Mouse (Mus musculus): ENCODE measurements at regions not wholly inside any gene's neighbourhood (a gene's known extent, or its start where the extent isn't known, plus 50 kb on each side); places are given as distances from the start of the nearest gene placed in this dataset.

DNA sequence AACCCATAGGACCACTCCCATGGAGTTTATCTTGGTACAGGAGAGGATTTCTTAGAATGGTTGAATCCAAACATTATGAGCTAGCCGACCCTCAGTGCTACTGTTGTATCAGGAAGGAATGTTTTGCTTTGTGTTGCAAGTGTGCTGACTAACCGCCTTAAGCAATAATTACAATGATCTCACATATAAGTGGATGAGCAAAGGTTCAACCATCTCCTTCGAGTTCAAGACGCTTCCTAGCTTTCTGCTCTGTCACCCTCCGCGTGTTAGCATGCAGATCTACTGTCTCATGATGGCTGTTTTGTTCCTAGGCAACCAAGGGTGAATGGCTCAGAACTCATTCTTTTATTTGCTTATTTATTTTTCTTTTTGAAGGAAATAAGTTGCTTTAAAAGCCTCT, 84.7 kb downstream of the Klf5 start:
- Histone ChIP-seq H3K9me3 (ENCODE audit: control insufficient read depth, low read length) (no peaks in the 10 kb centered on the region), H3K4me1 (ENCODE audit: control insufficient read depth, insufficient read depth, low read length) (no peaks in the 10 kb centered on the region), H3K27ac (ENCODE audit: low read depth, low read length) (no peak overlapping the region), H3K4me3 (ENCODE audit: low read depth, low read length) (no peak overlapping the region), H3K4me2 (ENCODE audit: low read depth) (no peak overlapping the region), H3K27me3 (ENCODE audit: control insufficient read depth, insufficient read depth, low read length) (no peaks in the 10 kb centered on the region), H3K9ac (ENCODE audit: low read length) (no peak overlapping the region), H3K36me3 (ENCODE audit: control insufficient read depth, insufficient read depth, low read length) (no peaks in the 10 kb centered on the region)
- 90% methylated on average over 6 of the region's 6 CpGs for WGBS
- DNase-seq (ENCODE audit: low spot score) (no peak), ATAC-seq (ENCODE audit: insufficient read depth, low FRiP score, low TSS enrichment) (no peak)

DNA sequence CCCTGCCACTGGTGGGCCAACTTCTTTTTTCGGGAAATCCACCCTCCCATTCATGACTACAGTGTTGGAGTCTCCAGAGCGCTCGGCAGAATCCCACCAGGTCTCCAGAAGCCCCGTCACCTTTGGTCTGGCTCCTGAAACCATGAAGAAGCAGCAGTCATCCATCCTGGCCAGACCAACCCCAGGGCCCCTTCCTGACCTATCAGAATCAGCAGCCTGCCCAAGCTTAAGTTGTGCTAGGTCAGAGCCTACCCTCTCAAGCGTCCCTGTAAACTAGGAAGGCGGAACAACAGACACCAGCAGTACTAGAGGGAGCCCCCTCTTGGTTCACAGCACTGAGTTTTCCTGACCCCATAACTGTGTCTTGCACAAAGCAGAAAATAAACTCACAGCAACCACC, 89.1 kb downstream of the Klf5 start:
- no peaks in the 10 kb centered on the region for H3K27me3 ChIP-seq (ENCODE audit: control insufficient read depth, insufficient read depth, low read length)
- WGBS = over 99% methylated on average over 6 of the region's 6 CpGs
- no peak overlapping the region for H3K4me3 ChIP-seq (ENCODE audit: low read depth, low read length)

DNA sequence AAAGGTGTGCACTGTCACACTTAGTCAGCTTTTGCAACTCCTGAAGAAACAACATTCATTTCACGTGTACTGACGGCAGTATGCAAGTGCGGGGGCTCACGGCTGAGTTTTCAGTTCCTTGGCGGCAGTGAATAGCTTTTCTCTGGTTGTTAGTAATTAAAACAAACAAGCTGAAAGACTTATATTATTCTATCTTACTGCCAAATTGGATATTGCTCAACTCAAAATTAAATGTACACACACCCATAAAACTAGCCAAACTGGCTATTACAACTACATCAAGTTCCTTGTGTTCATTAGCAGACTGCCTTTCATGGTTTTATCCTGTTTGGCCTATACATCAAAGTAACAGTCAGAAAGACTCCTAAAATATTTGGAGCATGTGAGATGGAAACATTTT, 90.8 kb downstream of the Klf5 start:
- H3K9ac ChIP-seq (ENCODE audit: low read length) = no peak overlapping the region
- H3K27me3 ChIP-seq (ENCODE audit: control insufficient read depth, insufficient read depth, low read length) = no peaks in the 10 kb centered on the region
- no peak overlapping the region for H3K27ac ChIP-seq (ENCODE audit: low read depth, low read length)
- no peak overlapping the region for H3K4me2 ChIP-seq (ENCODE audit: low read depth)
- ATAC-seq (ENCODE audit: insufficient read depth, low FRiP score, low TSS enrichment) = no peak
- WGBS = 92% methylated on average over 5 of the region's 5 CpGs
- no peak overlapping the region for H3K4me3 ChIP-seq (ENCODE audit: low read depth, low read length)
- DNase-seq (ENCODE audit: low spot score) = no peak
- no peaks in the 10 kb centered on the region for H3K9me3 ChIP-seq (ENCODE audit: control insufficient read depth, low read length)
- no peaks in the 10 kb centered on the region for H3K36me3 ChIP-seq (ENCODE audit: control insufficient read depth, insufficient read depth, low read length)
- no peaks in the 10 kb centered on the region for H3K4me1 ChIP-seq (ENCODE audit: control insufficient read depth, insufficient read depth, low read length)

More for the DNA sequence above, 89.1 kb downstream of the Klf5 start:
- no peaks in the 10 kb centered on the region for H3K36me3 ChIP-seq (ENCODE audit: control insufficient read depth, insufficient read depth, low read length)
- DNase-seq (ENCODE audit: low spot score) = no peak
- H3K4me1 ChIP-seq (ENCODE audit: control insufficient read depth, insufficient read depth, low read length) = no peaks in the 10 kb centered on the region
- H3K4me2 ChIP-seq (ENCODE audit: low read depth) = no peak overlapping the region
- H3K27ac ChIP-seq (ENCODE audit: low read depth, low read length) = no peak overlapping the region
- ATAC-seq (ENCODE audit: insufficient read depth, low FRiP score, low TSS enrichment) = no peak
- no peaks in the 10 kb centered on the region for H3K9me3 ChIP-seq (ENCODE audit: control insufficient read depth, low read length)
- no peak overlapping the region for H3K9ac ChIP-seq (ENCODE audit: low read length)

DNA sequence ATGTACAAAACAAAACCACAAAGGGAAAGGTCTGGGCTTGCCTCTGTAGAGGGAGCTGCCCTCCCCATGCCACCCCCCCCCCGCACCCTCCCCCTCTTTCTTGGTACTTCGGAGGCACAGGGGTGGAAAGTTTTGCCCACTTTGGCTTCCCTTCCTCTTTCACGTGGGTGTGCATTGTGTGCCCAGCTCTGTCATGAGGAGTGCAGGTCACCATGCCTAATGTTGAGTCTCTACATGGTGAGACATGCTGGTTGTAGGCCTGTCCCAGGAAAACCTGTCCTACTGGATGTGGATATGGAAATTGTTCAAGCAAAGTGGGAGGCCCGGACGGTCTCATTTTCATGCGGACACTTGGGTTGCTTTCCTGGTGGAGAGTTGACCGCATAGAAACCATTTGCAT, 93.2 kb downstream of the Klf5 start:
- H3K4me2 ChIP-seq (ENCODE audit: low read depth) = no peak overlapping the region
- no peak for DNase-seq (ENCODE audit: low spot score)
- H3K9me3 ChIP-seq (ENCODE audit: control insufficient read depth, low read length) = no peaks in the 10 kb centered on the region
- no peaks in the 10 kb centered on the region for H3K27me3 ChIP-seq (ENCODE audit: control insufficient read depth, insufficient read depth, low read length)
- H3K36me3 ChIP-seq (ENCODE audit: control insufficient read depth, insufficient read depth, low read length) = no peaks in the 10 kb centered on the region
- H3K4me1 ChIP-seq (ENCODE audit: control insufficient read depth, insufficient read depth, low read length) = no peaks in the 10 kb centered on the region
- H3K4me3 ChIP-seq (ENCODE audit: low read depth, low read length) = no peak overlapping the region
- no peak overlapping the region for H3K9ac ChIP-seq (ENCODE audit: low read length)
- WGBS = 80% methylated on average over 7 of the region's 7 CpGs
- H3K27ac ChIP-seq (ENCODE audit: low read depth, low read length) = no peak overlapping the region
- ATAC-seq (ENCODE audit: insufficient read depth, low FRiP score, low TSS enrichment) = no peak

DNA sequence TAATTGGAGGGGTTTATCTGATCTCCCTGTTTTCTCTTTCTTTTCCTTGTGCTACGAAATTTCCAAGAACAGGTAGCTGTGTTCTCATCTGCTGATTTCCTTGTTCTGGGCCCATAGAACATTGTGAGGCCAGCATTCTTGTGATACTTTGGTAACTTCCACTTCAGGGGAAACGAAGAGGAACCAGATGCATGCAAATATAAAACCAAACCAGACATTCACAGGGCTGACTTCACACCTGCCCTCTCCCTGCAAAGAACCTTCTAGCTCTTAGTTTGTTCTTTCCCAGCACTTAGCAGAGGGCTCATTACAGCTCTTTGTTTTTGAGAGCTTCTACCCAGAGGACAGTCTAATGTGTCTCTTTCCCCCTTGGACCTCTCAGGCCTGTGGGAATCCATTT, 94.3 kb downstream of the Klf5 start:
- Histone ChIP-seq H3K36me3 (ENCODE audit: control insufficient read depth, insufficient read depth, low read length) (no peaks in the 10 kb centered on the region), H3K27me3 (ENCODE audit: control insufficient read depth, insufficient read depth, low read length) (no peaks in the 10 kb centered on the region), H3K9ac (ENCODE audit: low read length) (no peak overlapping the region), H3K27ac (ENCODE audit: low read depth, low read length) (no peak overlapping the region), H3K4me3 (ENCODE audit: low read depth, low read length) (no peak overlapping the region), H3K4me1 (ENCODE audit: control insufficient read depth, insufficient read depth, low read length) (no peaks in the 10 kb centered on the region), H3K4me2 (ENCODE audit: low read depth) (no peak overlapping the region), H3K9me3 (ENCODE audit: control insufficient read depth, low read length) (no peaks in the 10 kb centered on the region)
- DNase-seq (ENCODE audit: low spot score) (no peak), ATAC-seq (ENCODE audit: insufficient read depth, low FRiP score, low TSS enrichment) (no peak)
- 85% methylated on average over 2 of the region's 2 CpGs for WGBS

DNA sequence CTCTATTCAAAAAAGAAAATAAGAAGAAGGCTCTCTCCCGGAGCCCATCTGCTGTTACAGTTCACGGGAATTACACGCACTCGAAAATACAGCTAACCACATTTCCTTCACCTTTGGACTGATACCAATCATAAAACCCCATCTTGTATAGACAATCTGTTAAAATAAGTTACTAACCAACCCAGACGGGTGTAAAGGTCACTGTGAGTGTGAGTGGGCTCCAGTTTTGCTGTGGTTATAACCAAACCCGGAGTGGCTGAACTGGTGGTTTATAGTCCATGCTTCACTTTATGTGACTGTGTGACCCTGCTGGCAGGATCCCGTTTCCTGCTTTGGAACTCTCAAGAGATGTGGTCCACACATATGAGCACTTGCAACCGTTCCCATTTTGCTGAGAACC, 95.1 kb downstream of the Klf5 start:
- WGBS = 89% methylated on average over 8 of the region's 8 CpGs
- ATAC-seq (ENCODE audit: insufficient read depth, low FRiP score, low TSS enrichment) = no peak
- H3K4me2 ChIP-seq (ENCODE audit: low read depth) = no peak overlapping the region

DNA sequence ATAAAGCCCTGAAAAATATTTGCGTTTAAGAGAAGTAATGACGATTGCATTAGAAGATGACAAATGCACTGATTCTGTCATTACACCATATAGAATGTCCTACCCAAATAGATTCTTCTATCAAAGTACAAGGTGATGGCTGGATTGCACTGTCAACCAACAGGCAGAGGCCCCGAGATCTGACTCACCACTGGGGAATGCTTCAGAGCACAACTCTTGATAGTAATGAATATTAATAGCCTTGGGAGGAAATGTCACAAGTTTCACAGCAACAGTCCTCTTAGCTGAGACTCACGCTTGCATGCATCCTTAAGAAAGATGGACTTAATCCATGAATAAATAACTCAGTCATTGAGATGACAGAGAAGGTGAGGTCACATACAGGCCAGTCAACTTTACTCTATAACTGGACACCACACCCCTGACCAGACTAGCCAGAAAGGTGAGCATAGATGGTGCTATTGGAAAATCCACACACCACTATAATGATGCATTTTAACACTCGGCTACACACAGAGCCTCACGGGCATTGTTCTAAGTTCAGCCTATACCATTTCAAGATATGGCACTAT, 104.8 kb downstream of the Klf5 start:
- 82% methylated on average over 6 of the region's 6 CpGs for WGBS
- no peaks in the 10 kb centered on the region for H3K27me3 ChIP-seq (ENCODE audit: control insufficient read depth, insufficient read depth, low read length)

More for the DNA sequence above, 95.1 kb downstream of the Klf5 start:
- no peaks in the 10 kb centered on the region for H3K36me3 ChIP-seq (ENCODE audit: control insufficient read depth, insufficient read depth, low read length)
- H3K27ac ChIP-seq (ENCODE audit: low read depth, low read length) = no peak overlapping the region
- H3K27me3 ChIP-seq (ENCODE audit: control insufficient read depth, insufficient read depth, low read length) = no peaks in the 10 kb centered on the region
- no peak overlapping the region for H3K9ac ChIP-seq (ENCODE audit: low read length)
- no peaks in the 10 kb centered on the region for H3K4me1 ChIP-seq (ENCODE audit: control insufficient read depth, insufficient read depth, low read length)
- no peaks in the 10 kb centered on the region for H3K9me3 ChIP-seq (ENCODE audit: control insufficient read depth, low read length)
- no peak for DNase-seq (ENCODE audit: low spot score)
- H3K4me3 ChIP-seq (ENCODE audit: low read depth, low read length) = no peak overlapping the region

DNA sequence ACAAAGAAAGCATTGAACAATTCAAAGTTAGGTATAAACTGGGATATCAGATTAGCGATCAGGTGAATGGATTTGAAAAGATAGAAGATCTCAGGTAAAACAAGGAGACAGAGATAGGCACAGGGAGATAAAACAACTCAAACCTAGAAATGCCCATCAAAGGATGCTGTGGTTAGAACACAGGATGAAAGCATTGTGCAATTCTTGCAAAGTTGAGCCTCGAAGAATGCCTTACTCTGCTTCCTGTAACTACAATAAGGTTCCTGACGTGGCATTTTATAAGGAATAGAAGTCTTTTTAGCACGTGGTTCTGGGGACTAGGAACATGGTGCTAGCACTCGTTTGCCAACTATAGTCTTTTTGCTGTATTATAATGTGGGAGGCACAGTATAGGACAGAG, 106.7 kb downstream of the Klf5 start:
- Histone ChIP-seq H3K4me3 (ENCODE audit: low read depth, low read length) (no peak overlapping the region), H3K36me3 (ENCODE audit: control insufficient read depth, insufficient read depth, low read length) (no peaks in the 10 kb centered on the region), H3K9ac (ENCODE audit: low read length) (no peak overlapping the region), H3K4me1 (ENCODE audit: control insufficient read depth, insufficient read depth, low read length) (no peaks in the 10 kb centered on the region), H3K4me2 (ENCODE audit: low read depth) (no peak overlapping the region), H3K9me3 (ENCODE audit: control insufficient read depth, low read length) (no peaks in the 10 kb centered on the region), H3K27ac (ENCODE audit: low read depth, low read length) (no peak overlapping the region), H3K27me3 (ENCODE audit: control insufficient read depth, insufficient read depth, low read length) (no peaks in the 10 kb centered on the region)
- 84% methylated on average over 5 of the region's 5 CpGs for WGBS
- no peak for ATAC-seq (ENCODE audit: insufficient read depth, low FRiP score, low TSS enrichment)
- no peak for DNase-seq (ENCODE audit: low spot score)

More for the DNA sequence above, 104.8 kb downstream of the Klf5 start:
- no peak for ATAC-seq (ENCODE audit: insufficient read depth, low FRiP score, low TSS enrichment)
- DNase-seq (ENCODE audit: low spot score) = no peak
- no peaks in the 10 kb centered on the region for H3K4me1 ChIP-seq (ENCODE audit: control insufficient read depth, insufficient read depth, low read length)
- no peaks in the 10 kb centered on the region for H3K36me3 ChIP-seq (ENCODE audit: control insufficient read depth, insufficient read depth, low read length)
- H3K4me2 ChIP-seq (ENCODE audit: low read depth) = no peak overlapping the region
- H3K4me3 ChIP-seq (ENCODE audit: low read depth, low read length) = no peak overlapping the region
- H3K27ac ChIP-seq (ENCODE audit: low read depth, low read length) = no peak overlapping the region
- no peaks in the 10 kb centered on the region for H3K9me3 ChIP-seq (ENCODE audit: control insufficient read depth, low read length)
- H3K9ac ChIP-seq (ENCODE audit: low read length) = no peak overlapping the region

DNA sequence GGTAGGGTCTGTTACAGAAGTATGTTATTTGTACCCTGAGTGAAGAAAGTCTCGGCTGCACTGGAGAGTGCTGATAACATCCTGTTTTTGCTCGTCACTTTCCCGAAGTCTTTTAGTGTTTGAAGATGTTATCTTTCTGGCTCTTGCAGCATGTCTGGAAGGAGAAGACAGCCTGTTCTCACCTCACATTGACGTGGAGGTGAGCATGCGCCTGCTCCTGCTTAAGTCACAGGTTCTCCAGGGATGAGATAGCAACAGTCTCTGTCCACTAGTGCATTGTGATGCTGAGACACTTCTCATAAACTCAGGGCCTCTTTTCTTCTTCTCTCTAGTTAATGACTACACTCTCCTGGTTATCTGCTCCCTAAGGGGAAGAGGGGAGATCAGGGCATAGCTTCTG, 113.3 kb downstream of the Klf5 start:
- H3K27me3 ChIP-seq (ENCODE audit: control insufficient read depth, insufficient read depth, low read length) = no peaks in the 10 kb centered on the region
- H3K4me1 ChIP-seq (ENCODE audit: control insufficient read depth, insufficient read depth, low read length) = no peaks in the 10 kb centered on the region
- 79% methylated on average over 5 of the region's 5 CpGs for WGBS
- no peak overlapping the region for H3K4me2 ChIP-seq (ENCODE audit: low read depth)
- no peak overlapping the region for H3K9ac ChIP-seq (ENCODE audit: low read length)
- no peak overlapping the region for H3K4me3 ChIP-seq (ENCODE audit: low read depth, low read length)
- DNase-seq (ENCODE audit: low spot score) (no peak), ATAC-seq (ENCODE audit: insufficient read depth, low FRiP score, low TSS enrichment) (no peak)
- H3K36me3 ChIP-seq (ENCODE audit: control insufficient read depth, insufficient read depth, low read length) = no peaks in the 10 kb centered on the region
- no peaks in the 10 kb centered on the region for H3K9me3 ChIP-seq (ENCODE audit: control insufficient read depth, low read length)
- no peak overlapping the region for H3K27ac ChIP-seq (ENCODE audit: low read depth, low read length)

Data from neural tube, embryonic 11.5 days (tissue).